Mouse (Mus musculus) left cerebral cortex, postnatal 14 days (tissue): ENCODE data around the gene Mcl1. TPM values are rescaled to one million over a fixed set of nuclear protein-coding genes. Genes with fewer than 3 reads are reported as not detected.
"Not testable (repeated sequence)": the region's sequence is repeated elsewhere in the genome, so short reads cannot be mapped to it uniquely, and the experiment has no call there.

Experiments used
- DNase-seq, 2 experiments: peaks; one replicate each; pipeline ENCODE4 v3.0.0; 2021 to 2022; ENCODE audit warnings: low spot score in 2 of 2, mixed read lengths in 1 of 2
- intact Hi-C: fragments of 180-260 bp; cut with DNase I; formaldehyde crosslinking; loops from one replicate; pipeline ENCODE4 v1.15.1; 2025
- long read RNA-seq, 2 experiments: library from polyadenylated mRNA; stranded (forward); transcript quantifications; one replicate each; pipeline ENCODE4 v2.0.0; 2021
- total RNA-seq, 2 experiments: library from RNA; stranded (reverse); gene quantifications; 2 replicates each; pipeline ENCODE4 v1.2.3; 2021

Gene Mcl1
- total RNA-seq, result 10 to 100 TPM; 58.6 to 69.2 TPM
- long read RNA-seq, experiment 1, transcript Mcl1-201 (3 exons, 3,418 nt), result major isoform, 19 of 23 reads
- long read RNA-seq, experiment 1, partial matches to known transcripts, result 1 of 23 reads
- long read RNA-seq, experiment 1, other reads (novel, unspliced or antisense), result 3 of 23 reads
- long read RNA-seq, experiment 2, transcript Mcl1-201 (3 exons, 3,418 nt), result major isoform, 40 of 52 reads
- long read RNA-seq, experiment 2, partial matches to known transcripts, result 3 of 52 reads
- long read RNA-seq, experiment 2, other reads (novel, unspliced or antisense), result 9 of 52 reads

DNA sequence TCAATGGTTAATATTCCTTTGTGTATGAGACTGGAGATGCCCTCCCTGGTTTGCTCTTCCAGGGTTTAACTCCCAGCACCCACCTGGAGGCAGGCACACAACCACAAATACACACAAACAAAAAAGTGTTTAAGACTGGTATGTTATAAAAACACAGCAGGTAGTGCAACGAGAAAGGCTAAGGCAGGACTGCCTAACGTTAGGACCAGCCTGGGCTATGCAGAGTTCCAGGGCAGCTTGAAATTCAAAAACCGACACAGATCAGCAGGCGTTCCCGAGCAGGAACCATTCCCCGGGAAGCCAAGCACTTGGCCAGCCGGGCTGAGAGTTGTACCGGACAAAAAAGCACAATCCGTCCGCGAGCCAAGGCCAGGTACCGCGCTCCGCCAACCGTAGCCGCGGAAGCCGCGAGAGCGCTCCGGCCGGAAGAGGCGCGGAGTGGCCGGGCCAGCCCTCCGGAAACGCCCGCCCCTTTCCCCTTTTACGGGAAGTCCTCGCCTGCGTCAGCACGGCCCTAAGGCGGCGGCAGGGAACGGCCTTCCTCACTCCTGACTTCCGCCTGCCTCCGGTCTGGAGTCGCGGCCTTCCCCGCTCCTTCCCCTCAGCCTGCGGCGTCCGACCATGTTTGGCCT lies at the start of gene Mcl1:
Gene Mcl1, plus strand, starts transcription at position 553 of the 632 bp plus-strand sequence.
- intact Hi-C loops, result no loop called here

DNA sequence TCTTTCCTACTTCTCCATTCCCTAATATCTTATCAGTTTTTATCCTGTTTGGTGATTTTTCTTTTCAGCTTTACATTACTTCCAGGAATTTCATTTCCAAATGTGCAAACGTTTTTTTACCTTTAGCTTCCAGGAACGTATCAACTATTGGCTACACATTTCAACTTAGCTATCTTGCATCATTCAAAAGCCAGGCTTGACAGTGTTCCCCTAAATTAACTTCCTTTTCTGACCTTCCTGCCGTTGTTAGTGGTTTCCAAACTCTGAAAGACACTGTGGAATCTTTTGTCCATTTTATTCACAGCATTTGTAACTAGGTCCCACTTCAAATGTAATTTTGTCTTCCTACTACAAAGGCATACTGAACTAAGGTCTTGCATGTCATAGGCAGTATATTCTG lies 49.4 kb upstream of the Mcl1 start:
- DNase-seq, result no peak
- intact Hi-C loops, result no loop called here

More for the DNA sequence above, at the start of gene Mcl1:
- peak; percentile 89 to 93 for DNase-seq

DNA sequence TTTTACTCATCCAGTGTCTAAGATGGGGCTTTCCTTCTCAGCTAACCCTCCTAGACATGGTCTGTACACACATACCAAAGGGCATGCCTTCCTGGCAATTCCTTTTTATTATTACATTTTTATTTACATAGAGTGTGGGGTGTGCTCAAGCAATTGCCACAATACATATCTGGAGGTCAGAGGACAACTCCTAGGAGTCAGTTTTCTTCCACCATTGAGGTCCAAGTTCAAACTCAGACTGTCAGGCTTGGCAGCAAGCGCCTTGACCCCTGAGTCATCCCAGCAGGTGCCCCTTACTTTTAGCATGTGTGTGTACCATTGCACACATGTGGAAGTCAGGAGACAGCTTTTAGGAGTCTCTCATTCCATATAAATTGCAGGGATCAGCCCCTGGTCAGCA lies 44.6 kb upstream of the Mcl1 start:
- intact Hi-C loops, result loop anchor here (10.0 kb wide), 1 partner anchor 99 kb away; no protein-coding TSS in a partner anchor
- no peak for DNase-seq

DNA sequence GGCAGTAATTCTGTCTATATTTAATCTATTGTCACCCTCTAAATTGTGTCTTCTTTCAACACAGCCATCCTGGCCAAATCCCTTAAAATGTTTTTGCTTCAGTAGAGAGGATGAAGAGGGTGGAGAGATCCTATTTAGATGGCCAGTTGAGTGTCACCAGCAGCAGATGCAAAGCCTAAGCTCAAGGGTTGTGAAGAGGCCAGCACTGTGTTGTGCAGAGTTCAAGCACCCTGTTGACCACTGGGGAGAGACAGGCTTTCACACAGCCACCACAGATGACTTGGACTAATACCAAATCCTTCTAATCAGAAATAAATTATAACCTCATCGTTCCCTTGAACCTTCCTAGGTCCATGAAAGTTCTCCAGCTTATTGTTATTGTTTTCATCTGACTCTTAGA lies 40.1 kb upstream of the Mcl1 start:
- no peak for DNase-seq
- intact Hi-C loops, result loop anchor here (10.0 kb wide), 1 partner anchor 104 kb away; no protein-coding TSS in a partner anchor

DNA sequence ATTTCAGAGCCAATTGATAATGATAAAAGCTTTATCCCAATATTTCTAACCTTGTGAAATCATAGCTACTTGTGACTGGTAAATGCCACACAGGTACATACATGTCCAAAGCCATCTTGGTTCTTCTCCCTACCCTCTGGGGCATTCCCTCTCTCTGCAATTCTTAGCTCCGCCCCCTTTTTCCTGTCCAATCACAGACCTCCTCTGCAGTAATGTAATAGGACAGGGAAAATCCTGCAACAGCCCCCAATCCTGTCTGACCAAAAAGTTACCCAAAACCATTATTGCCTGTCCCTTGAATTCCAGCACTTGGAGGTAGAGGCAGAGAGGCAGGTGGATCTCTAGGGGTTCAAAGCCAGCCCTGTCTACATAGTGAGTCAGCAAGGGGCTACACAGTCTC lies 37.3 kb upstream of the Mcl1 start:
- DNase-seq, result no peak
- intact Hi-C loops, result no loop called here

DNA sequence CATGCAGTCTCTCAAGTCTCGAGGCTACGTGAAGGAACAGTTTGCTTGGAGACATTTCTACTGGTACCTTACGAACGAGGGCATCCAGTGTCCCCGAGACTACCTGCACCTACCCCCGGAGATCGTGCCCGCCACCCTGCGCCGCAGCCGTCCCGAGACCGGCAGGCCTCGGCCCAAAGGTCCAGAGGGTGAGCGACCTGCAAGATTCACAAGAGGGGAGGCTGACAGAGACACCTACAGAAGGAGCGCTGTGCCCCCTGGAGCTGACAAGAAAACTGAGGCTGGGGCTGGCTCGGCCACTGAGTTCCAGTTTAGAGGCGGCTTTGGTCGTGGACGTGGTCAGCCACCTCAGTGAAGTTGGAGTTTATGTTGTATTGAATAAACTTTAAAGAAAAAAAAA lies 36.2 kb upstream of the Mcl1 start:
- intact Hi-C loops, DNase-seq: not testable (repeated sequence)

DNA sequence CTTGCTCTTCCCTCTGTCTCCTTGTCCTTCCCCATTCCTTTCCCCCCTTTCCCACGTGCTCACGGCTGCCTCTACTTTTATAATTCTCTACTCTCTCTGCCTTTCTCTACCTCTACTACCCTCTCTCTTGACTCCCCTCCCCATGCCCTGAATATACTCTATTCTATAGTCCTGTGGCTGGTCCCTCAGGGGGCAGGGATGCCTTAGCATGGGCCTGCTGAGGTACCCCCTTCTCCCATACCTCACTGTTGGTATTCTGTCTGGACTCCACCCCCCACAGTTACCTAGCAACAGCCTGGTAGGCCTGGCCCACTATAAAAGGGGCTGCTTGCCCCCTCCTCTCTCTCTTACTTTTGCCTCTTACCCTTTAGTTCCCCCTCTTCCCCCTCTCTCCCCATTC lies 35.0 kb upstream of the Mcl1 start:
- no peak for DNase-seq
- intact Hi-C loops, result no loop called here

DNA sequence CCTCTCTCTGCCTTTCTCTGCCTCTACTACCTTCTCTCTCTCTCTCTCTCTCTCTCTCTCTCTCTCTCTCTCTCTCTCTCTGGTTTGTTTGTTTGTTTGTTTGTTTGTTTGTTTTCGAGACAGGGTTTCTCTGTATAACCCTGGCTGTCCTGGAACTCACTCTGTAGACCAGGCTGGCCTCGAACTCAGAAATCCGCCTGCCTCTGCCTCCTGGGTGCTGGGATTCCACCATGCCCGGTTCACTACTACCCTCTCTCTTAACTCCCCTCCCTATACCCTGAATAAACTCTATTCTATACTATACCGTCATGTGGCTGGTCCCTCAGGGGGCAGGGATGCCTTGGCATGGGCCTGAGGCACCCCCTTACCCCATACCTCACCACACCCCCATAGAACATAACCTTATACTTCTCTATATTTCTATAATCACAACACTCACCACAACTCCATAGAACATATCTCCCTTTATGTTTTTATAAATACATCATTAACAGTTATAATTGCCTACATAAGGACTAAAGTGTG lies 34.5 kb upstream of the Mcl1 start:
- DNase-seq, intact Hi-C loops: not testable (repeated sequence)

DNA sequence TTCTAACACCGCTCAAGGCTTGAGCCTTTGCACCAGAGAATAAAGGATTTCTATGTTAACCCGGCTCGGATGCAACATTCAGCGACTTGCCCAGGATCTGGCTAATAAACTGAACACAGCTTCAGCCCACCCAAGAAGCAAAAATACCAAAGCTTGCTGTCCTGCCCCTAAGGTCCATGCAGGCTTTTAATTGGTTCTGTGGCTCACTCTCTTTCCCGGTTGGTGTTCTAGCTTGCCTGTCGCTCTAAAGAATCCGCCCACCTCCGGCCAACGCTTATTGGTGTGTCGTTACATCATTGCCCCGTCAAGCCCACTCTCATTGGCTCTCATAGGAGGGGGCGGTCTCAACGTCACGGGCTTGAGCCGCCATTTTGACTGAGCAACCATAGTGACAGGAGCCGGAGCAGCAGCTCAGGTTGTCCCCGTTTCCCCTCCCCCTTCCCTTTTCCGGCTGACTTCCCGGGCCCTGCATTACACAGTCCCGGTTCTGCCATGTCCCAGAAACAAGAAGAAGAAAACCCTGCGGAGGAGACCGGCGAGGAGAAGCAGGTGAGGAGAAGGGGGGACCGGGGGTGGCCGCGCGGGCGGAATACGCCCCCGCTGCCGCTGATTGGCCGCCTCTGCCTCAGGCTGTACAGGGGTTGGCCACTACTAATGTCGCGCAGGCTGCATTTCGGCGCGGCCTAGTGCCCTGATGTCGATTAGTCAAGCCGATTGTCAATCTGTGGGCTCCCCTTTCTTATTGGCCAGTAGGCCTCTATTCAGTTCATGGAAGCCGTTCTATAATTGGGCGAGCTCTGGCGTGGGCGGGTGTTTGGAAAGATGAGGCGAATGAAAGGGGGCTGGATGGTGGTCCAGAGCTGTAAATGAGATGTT lies 33.7 kb upstream of the Mcl1 start, which contains the start of gene Ensa:
Gene Ensa, plus strand, starts transcription at position 366 of the 876 bp plus-strand sequence.
- intact Hi-C loops, result no loop called here
- DNase-seq, result peak; percentile 99 to 100

DNA sequence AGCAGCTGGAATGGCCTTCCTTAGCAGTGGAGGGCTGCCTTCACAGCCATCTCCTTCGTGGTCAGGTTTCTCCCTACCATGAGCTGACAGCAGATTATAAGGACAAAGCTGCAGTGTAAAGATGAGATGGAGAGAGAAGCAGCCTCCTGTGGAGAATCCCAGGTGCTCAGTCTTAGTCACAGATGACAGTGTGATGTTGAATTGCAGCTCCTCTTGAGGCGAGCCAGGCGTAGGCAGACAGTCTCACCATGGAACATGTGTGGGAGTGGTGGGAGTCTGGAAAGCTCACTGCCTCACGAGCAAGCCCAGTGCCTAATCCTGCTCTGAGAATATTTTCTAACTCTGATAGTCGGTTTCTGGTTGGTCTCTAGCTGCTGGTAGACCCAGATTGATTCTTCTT lies 30.8 kb upstream of the Mcl1 start:
- intact Hi-C loops, result no loop called here

DNA sequence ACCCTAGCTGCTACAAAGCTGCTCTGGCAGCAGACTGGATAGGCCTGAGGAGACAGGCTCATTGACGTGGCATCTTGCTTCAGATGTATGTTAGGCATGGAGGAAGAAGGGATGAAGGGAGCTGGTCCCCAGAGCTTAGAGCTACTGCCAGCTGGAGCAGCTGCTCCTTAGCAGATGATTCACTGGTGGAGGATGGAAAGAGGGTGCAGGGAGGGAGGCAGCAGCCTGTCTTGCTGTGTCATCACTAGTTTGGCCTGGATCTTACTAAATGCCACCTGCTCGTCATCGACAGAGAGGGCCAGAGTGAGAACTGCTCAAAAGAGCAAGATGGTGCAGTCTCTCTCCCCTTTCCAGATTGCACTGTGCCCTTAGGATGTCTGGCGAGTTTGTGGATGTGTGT lies 28.8 kb upstream of the Mcl1 start:
- intact Hi-C loops, result no loop called here
- peak; percentile 62 to 79 for DNase-seq

More for the DNA sequence above, 30.8 kb upstream of the Mcl1 start:
- DNase-seq, result peak; percentile 80 to 90

DNA sequence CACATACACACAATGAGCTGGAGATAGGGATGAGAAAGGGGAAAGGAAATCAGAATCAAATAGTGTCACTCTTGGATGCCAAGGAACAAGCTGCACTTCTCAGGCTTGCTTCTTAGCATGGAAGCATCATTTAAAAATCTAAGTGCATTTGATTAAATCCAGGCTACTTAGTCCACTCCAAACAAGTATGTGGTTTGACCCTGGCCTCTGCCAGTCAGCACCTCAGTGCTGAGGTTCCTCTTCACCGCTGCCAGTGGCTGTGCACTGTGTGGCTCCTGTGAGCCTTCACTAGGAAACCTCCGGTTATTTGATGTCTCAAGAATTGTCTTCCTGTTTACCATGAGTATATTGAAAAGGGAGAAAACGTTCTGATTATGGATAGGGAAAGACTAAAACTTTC lies 27.7 kb upstream of the Mcl1 start:
- intact Hi-C loops, result no loop called here
- DNase-seq, result no peak

DNA sequence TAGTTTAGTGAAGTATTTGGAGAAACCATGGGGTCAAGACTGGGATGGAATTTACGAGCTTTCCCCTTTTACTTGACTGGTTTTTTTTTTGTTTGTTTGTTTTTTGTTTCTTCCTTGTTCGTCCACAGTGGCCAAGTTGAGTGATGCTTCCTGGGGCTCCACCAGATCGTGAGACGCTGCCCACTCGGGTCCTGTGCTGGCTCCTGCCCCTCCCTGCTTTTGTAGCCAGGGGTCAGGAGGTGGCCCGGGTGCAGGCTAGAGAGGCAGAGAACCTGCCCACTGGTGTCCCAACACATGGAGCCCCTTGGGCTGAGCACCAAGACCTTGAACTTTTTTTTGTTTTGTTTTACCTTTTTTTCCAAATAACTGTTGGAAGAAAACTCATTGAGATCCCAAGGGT lies 27.3 kb upstream of the Mcl1 start:
- intact Hi-C loops, result no loop called here

DNA sequence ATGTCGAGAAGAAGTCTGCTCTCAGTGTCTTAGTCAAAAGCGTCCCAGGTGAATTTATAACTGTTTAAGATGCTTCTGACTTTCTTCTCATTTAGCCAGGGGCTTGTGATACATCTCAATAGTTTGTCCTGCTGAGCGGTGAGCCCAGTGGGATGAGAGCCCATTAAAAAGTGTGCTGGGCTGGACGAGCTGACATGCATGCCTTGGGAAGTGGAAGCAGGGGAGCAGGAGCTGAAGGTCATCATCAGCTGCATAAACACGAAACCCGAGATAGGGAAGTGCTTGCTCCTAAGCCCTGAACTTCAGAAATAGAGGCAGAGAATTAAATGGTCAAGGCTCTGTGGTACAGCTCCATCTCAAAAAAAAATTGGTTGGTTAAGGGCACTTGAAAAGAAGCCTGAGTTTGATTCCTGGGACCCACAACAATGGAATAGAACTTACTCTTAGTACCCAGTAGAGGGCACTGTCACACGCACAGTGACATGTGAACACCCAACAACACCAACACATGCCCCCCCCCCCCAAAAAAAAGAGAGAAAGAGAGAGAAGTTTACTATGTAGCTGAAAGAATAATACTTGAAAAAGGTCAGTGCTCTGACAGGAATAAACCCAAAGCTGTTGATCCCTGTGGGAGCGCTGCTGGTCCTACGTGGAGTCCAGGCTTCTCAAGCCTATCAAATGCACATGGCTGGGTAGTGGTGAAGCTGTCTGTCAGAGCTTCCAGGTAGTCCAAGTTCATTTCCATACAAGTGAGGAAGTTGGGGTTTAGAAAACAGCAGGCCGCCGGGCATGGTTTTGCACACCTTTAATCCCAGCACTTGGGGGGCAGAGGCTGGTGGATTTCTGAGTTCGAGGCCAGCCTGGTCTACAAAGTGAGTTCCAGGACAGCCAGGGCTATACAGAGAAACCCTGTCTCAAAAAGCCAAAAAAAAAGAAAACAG lies 25.7 kb upstream of the Mcl1 start:
- intact Hi-C loops, result no loop called here
- no peak for DNase-seq

More for the DNA sequence above, 27.3 kb upstream of the Mcl1 start:
- DNase-seq, result no peak

DNA sequence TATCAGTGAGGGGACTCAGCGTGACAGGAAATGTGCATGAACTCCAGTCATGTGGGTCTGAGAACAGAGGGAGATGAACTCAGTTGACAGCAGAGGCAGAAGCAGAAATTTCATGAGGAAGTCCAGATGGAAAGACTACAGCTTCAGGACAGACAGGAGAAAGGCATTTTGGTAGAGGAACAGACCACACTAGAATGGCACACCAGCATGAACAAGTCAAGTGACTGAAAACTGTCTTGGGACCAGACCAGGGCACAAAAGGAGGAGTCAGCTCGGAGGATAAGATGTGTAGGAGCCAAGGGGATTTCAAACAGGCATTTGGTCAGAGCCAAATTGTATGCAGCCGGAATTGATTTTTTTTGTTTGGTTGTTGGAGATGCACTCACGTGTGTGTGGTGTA lies 23.0 kb upstream of the Mcl1 start:
- intact Hi-C loops, result no loop called here
- DNase-seq, result no peak

DNA sequence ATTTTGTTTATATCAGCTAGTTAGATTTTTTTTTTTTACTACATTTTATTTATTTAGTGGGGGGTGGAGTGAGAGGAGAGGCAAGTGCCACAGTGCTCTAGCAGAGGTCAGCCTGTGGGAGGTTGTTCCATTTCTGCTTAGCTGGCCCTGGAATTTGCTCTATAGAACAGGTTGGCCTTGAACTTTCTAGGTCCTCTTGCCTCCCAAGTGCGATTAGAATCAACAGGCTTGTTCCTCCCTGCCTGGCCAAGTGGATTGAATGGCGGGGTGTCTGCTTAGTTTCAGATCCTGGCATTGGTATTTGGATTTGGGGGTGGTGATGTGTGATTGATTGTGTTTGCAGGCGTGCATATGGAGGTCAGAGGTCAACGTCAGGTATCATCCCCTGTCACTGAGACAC lies 22.5 kb upstream of the Mcl1 start:
- intact Hi-C loops, result no loop called here
- DNase-seq, result no peak

DNA sequence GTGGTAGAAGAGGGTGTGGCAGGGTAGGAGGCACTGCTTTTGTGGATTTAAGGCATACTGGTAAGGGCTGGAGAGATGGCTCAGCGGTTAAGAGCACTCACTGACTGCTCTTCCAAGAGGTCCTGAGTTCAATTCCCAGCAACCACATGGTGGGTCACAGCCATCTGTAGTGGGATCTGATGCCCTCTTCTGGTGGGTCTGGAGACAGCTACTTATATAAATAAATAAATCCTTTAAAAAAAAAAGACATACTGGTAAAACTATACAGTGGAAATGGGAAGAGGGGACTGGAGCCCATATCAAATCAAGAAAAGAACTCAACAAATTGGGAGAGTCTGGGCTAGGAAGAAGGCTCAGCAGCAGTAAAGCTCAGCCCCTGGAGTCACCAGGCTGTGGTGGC lies 18.9 kb upstream of the Mcl1 start:
- no peak for DNase-seq
- intact Hi-C loops, result no loop called here

DNA sequence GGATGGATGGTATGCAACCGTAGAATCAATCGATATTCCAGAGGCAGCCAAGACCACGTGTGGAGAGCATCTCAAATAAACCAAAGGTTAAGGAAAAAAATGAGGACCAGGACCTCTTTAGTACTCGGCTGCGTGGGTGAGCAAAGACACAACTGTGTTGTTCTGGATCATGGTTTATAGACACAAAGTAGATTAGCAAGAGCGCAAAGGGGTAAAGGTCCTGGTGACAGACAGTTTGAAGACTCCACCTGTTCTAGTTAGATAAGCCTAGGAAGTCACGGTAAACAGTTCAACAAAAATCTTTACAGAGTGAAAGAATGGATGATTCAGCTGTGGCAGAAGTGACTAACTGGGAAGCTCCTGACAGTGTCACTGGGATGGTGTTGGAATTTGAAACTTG lies 15.5 kb upstream of the Mcl1 start:
- DNase-seq, result no peak
- intact Hi-C loops, result no loop called here
